Mouse (Mus musculus): Measurements from ENCODE around the gene Fancd2.

DNA sequence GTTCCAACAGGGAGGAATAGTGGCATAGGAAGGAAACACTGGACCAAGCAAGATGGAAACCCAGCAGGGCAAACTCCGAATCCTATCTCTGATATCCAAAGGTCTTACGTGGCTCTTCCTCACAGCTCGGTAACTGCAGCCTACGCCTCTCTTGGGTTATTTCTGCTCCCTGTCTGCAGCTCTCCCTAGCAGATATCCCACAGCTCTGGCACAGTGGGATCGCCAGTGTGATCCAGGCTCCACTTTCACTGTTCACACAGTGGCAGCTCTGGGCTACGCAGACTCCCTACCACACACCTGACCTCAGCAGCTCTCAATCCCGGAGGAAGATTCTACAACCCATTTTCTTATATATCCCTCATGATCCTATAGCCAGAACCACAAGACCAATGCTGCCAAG, 82.7 kb downstream of the Fancd2 start:
- TF ChIP-seq SMC3 (IDR thresholded peaks at IDR 0.05; ENCODE audit: low read depth, low read length) (no peak), KAT2A (conservative IDR thresholded peaks at IDR 0.05; ENCODE audit: low read depth, low read length) (no peak), POLR2A (IDR thresholded peaks at IDR 0.05; ENCODE audit: control insufficient read depth in 1 of 2, insufficient read depth in 1 of 2, low read depth in 1 of 2, low read length in 2 of 2, poor library complexity in 1 of 2) (no peak), TCF12 (IDR thresholded peaks at IDR 0.05; ENCODE audit: low read depth, low read length) (no peak), CTCF (IDR thresholded peaks at IDR 0.05 in 2 of 3, conservative IDR thresholded peaks at IDR 0.05 in 1 of 3; ENCODE audit: control insufficient read depth in 1 of 3, insufficient read depth in 1 of 3, low read depth in 2 of 3, low read length in 3 of 3, poor library complexity in 1 of 3, severe bottlenecking in 1 of 3) (no peak), USF1 (IDR thresholded peaks at IDR 0.05; ENCODE audit: low read depth, low read length) (no peak), EP300 (IDR thresholded peaks at IDR 0.05; ENCODE audit: low read depth in 1 of 2, low read length in 2 of 2) (no peak), MXI1 (IDR thresholded peaks at IDR 0.05; ENCODE audit: low read depth, low read length) (no peak), ETS1 (IDR thresholded peaks at IDR 0.05; ENCODE audit: low read depth, low read length) (no peak), CHD2 (IDR thresholded peaks at IDR 0.05; ENCODE audit: low read length) (no peak), HCFC1 (IDR thresholded peaks at IDR 0.05; ENCODE audit: low read depth, low read length) (no peak)
